In the genomic region with DNA sequence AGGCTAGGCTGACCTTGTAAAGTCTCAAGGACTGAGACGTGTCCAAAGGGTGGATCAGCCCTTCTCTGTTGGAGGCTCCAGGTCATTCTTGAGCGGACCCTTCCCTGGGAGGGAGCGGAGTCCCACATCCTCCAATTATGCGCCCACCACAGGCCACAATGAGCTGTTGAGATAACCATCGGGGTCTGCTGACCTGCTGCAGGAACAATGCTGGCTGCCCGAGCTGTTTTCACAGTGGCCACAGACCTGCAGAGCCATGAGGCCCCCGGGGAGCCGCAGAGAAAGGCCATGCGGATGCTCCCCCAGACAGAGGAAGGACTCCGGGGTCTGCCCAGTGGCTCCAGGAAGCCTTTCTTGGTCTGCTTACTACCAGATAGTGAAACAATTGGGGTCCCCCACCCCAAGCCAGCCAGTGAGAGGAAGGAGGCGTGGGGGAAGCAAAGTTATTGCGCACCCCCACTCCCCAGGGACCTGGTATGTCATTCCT, we compare ENCODE assay signal across 9 mouse cellular contexts. TPM values are rescaled to one million over a fixed set of nuclear protein-coding genes. Genes with fewer than 3 reads are reported as not detected.
DNase-seq lines count a peak whose midpoint lies in the region; ATAC-seq lines count a peak whose summit lies in the region.
"Had no signal": no experiment of that assay in that cellular context is flagged by ENCODE, and none has a peak within 500 bp of the region (broad histone marks: within the 10 kb centered on the region; RNA-seq: fewer than 3 reads in every experiment).

No protein-coding gene starts in this region.

- peak overlapping the region; percentile 53 for H3K27ac ChIP-seq in forebrain, embryonic 11.5 days (ENCODE audit: low read depth, low read length)
- no peak overlapping the region for H3K27ac ChIP-seq in forebrain, embryonic 16.5 days (ENCODE audit: low read length)
- H3K27ac ChIP-seq in forebrain, embryonic 13.5 days = peak overlapping the region; percentile 55
- peak overlapping the region; percentile 94 for H3K27ac ChIP-seq in hindbrain, embryonic 12.5 days

- peaks cover 30% of the 10 kb centered on the region for H3K4me1 ChIP-seq in forebrain, embryonic 11.5 days (replicated peaks; ENCODE audit: control insufficient read depth, insufficient read depth, low read length)
- peaks cover 36% of the 10 kb centered on the region for H3K4me1 ChIP-seq in forebrain, embryonic 16.5 days (replicated peaks; ENCODE audit: control insufficient read depth, insufficient read depth, low read length)
- H3K4me1 ChIP-seq in forebrain, embryonic 13.5 days = peaks cover 44% of the 10 kb centered on the region
- peaks cover 46% of the 10 kb centered on the region for H3K4me1 ChIP-seq in hindbrain, embryonic 12.5 days

- peak; percentile 28; the same call in 1 of the 2 replicates for ATAC-seq in forebrain, embryonic 11.5 days (replicated peaks; ENCODE audit: low FRiP score)
- ATAC-seq in forebrain, embryonic 16.5 days = no peak
- no peak for ATAC-seq in forebrain, embryonic 13.5 days
- ATAC-seq in hindbrain, embryonic 12.5 days (ENCODE audit: low FRiP score) = no peak
- ATAC-seq: activated CD4-positive, CD25-positive, alpha-beta regulatory T cell, adult 4 months had no signal

- WGBS in forebrain, embryonic 11.5 days = 23% methylated on average over 12 of the region's 12 CpGs
- 40% methylated on average over 12 of the region's 12 CpGs for WGBS in forebrain, embryonic 16.5 days
- WGBS in forebrain, embryonic 13.5 days = 33% methylated on average over 11 of the region's 12 CpGs
- WGBS in hindbrain, embryonic 12.5 days = 19% methylated on average over 12 of the region's 12 CpGs

- H3K4me3 ChIP-seq in forebrain, embryonic 11.5 days (ENCODE audit: low read depth, low read length) = no peak overlapping the region
- H3K4me3 ChIP-seq in forebrain, embryonic 16.5 days (replicated peaks; ENCODE audit: low read length) = no peak overlapping the region
- H3K4me3 ChIP-seq in forebrain, embryonic 13.5 days = no peak overlapping the region
- no peak overlapping the region for H3K4me3 ChIP-seq in hindbrain, embryonic 12.5 days

- H3K36me3 ChIP-seq in forebrain, embryonic 11.5 days (ENCODE audit: control insufficient read depth, insufficient read depth, low read length) = no peaks in the 10 kb centered on the region; the same call in 1 of the 2 replicates
- H3K36me3 ChIP-seq in forebrain, embryonic 16.5 days (ENCODE audit: control insufficient read depth, insufficient read depth) = peaks cover 23% of the 10 kb centered on the region
- H3K36me3 ChIP-seq in forebrain, embryonic 13.5 days (ENCODE audit: poor library complexity, severe bottlenecking) = peaks cover 34% of the 10 kb centered on the region
- H3K36me3 ChIP-seq in hindbrain, embryonic 12.5 days = peaks cover 33% of the 10 kb centered on the region

- no peaks in the 10 kb centered on the region for H3K27me3 ChIP-seq in forebrain, embryonic 11.5 days (ENCODE audit: control insufficient read depth, insufficient read depth, low read length)
- no peaks in the 10 kb centered on the region for H3K27me3 ChIP-seq in forebrain, embryonic 16.5 days (replicated peaks; ENCODE audit: control insufficient read depth, insufficient read depth, low read length)
- H3K27me3 ChIP-seq in forebrain, embryonic 13.5 days = no peaks in the 10 kb centered on the region
- H3K27me3 ChIP-seq in hindbrain, embryonic 12.5 days = no peaks in the 10 kb centered on the region

- peak overlapping the region; percentile 35; the same call in 1 of the 2 replicates for H3K9ac ChIP-seq in forebrain, embryonic 11.5 days (ENCODE audit: low read length)
- no peak overlapping the region for H3K9ac ChIP-seq in forebrain, embryonic 16.5 days (replicated peaks; ENCODE audit: low read depth, low read length)
- H3K9ac ChIP-seq in forebrain, embryonic 13.5 days = no peak overlapping the region
- H3K9ac ChIP-seq in hindbrain, embryonic 12.5 days = no peak overlapping the region

- no peaks in the 10 kb centered on the region for H3K9me3 ChIP-seq in forebrain, embryonic 11.5 days (ENCODE audit: control insufficient read depth, low read length)
- H3K9me3 ChIP-seq in forebrain, embryonic 16.5 days (ENCODE audit: control insufficient read depth, low read length) = no peaks in the 10 kb centered on the region
- H3K9me3 ChIP-seq in forebrain, embryonic 13.5 days (replicated peaks) = no peaks in the 10 kb centered on the region
- H3K9me3 ChIP-seq in hindbrain, embryonic 12.5 days (replicated peaks) = no peaks in the 10 kb centered on the region

- H3K4me2 ChIP-seq in forebrain, embryonic 11.5 days (ENCODE audit: low read depth, low read length, severe bottlenecking) = no peak overlapping the region
- H3K4me2 ChIP-seq in forebrain, embryonic 16.5 days (ENCODE audit: low read length) = no peak overlapping the region
- H3K4me2 ChIP-seq in forebrain, embryonic 13.5 days = no peak overlapping the region
- 0 out of 2 replicates have a peak overlapping the region, but pooled peaks have one; percentile 39 for H3K4me2 ChIP-seq in hindbrain, embryonic 12.5 days (replicated peaks)

- no peak for DNase-seq in forebrain, embryonic 11.5 days (ENCODE audit: low spot score)
- peak; percentile 53 to 82 for DNase-seq in lung, postnatal 4 days
- no peak for DNase-seq in frontal cortex, postnatal 25 days (ENCODE audit: low spot score in 2 of 2)
- no peak for DNase-seq in layer of hippocampus, postnatal 25 days (ENCODE audit: extremely low spot score in 1 of 2, low spot score in 1 of 2)
- no peak for DNase-seq in T-cell, adult 2 months (ENCODE audit: low spot score)

RNA-seq across cellular contexts. Expression of a gene that starts 37.4 kb away (rescaled TPM):
- polyA plus RNA-seq in forebrain, embryonic 11.5 days (2014; fragmentation: Nextera tagmentation; extraction: Ambion mirVana) = 44.2 and 49.3 TPM in 2 replicates
- polyA plus RNA-seq in forebrain, embryonic 16.5 days (2015; fragmentation: Nextera tagmentation; extraction: Ambion mirVana) = 98.6 and 107 TPM in 2 replicates
- polyA plus RNA-seq in forebrain, embryonic 13.5 days (2015; fragmentation: Nextera tagmentation; extraction: Ambion mirVana) = 68.2 and 73.1 TPM in 2 replicates
- polyA plus RNA-seq in hindbrain, embryonic 12.5 days (2016; fragmentation: Nextera tagmentation; extraction: Ambion mirVana) = 70.2 and 78.0 TPM in 2 replicates
- total RNA-seq in layer of hippocampus, postnatal 25 days (2021) = 100 to 1,000 TPM; 104 to 168 TPM

Comparison
In these comparisons a context has a peak if more than half of its experiments do, and no peak if none do; other contexts are left out.
1. DNase-seq: peak in lung, postnatal 4 days (2 of 2); none in forebrain, embryonic 11.5 days (single experiment), frontal cortex, postnatal 25 days (0 of 2), layer of hippocampus, postnatal 25 days (0 of 2) and T-cell, adult 2 months (single experiment).